Mouse (Mus musculus) embryonic stem cell, embryonic (primary cell): ENCODE data around the gene Actrt3.
"Not testable (repeated sequence)": the region's sequence is repeated elsewhere in the genome, so short reads cannot be mapped to it uniquely, and the experiment has no call there.

ENCODE experiments used
- CTCF ChIA-PET, 4 experiments: fragments of 300-600 bp in 2 of 4; fragments of 350-600 bp in 2 of 4; sonication (Branson Sonifier 250); formaldehyde crosslinking; loops; one replicate each; lab custom pipeline; 2022; ENCODE audit warnings: inconsistent platforms in 2 of 4; lab: Charles Lee
- POLR2A ChIA-PET, 4 experiments: fragments of 300-600 bp in 2 of 4; fragments of 350-600 bp in 2 of 4; sonication (Branson Sonifier 250); formaldehyde crosslinking; loops; one replicate each; lab custom pipeline; 2022; ENCODE audit warnings: antibody characterized with exemption in 4 of 4, inconsistent platforms in 1 of 4; lab: Charles Lee

Gene Actrt3

GRCm38 (mm10) chr3:30600717-30601116, 978 bp upstream of the Actrt3 start:
- POLR2A ChIA-PET = interaction anchor here in 3 of 4 experiments (0.6 to 6.6 kb wide), 12 partner anchors 9 to 403 kb away, joined by 3 to 80 read pairs (median 22); partner anchors contain the start of gene Lrrc34 (in 2 of the 3)
- CTCF ChIA-PET = no interaction called here

- CTCF ChIA-PET = no interaction called here
- POLR2A ChIA-PET = interaction anchor here in 2 of 4 experiments (0.6 to 1.4 kb wide), 3 partner anchors 43 to 127 kb away, joined by 3 to 4 read pairs (median 4); no protein-coding TSS in a partner anchor
Measured at GRCm38 (mm10) chr3:30597271-30597670, 2.5 kb downstream of the Actrt3 start.

GRCm38 (mm10) chr3:30595111-30595832, 4.5 kb downstream of the Actrt3 start:
- ChIA-PET POLR2A (interaction anchor here (0.7 to 2.6 kb wide), 13 partner anchors 8 to 130 kb away, joined by 3 to 9 read pairs (median 3); partner anchors contain the start of gene Lrrc34 (in 4 of the 4)), CTCF (interaction anchor here (0.5 to 4.3 kb wide), 6 partner anchors 39 to 136 kb away, joined by 3 to 35 read pairs (median 4); no protein-coding TSS in a partner anchor)

GRCm38 (mm10) chr3:30593719-30594485, 5.8 kb downstream of the Actrt3 start:
- POLR2A ChIA-PET = interaction anchor here in 3 of 4 experiments (0.8 to 2.5 kb wide), 8 partner anchors 8 to 199 kb away, joined by 3 to 10 read pairs (median 4); partner anchors contain the start of genes Mynn (in 1 of the 3) and Sec62 (in 1 of the 3)
- CTCF ChIA-PET = interaction anchor here (0.6 to 4.3 kb wide), 10 partner anchors 9 to 510 kb away, joined by 3 to 35 read pairs (median 5); no protein-coding TSS in a partner anchor

- CTCF ChIA-PET = interaction anchor here (0.6 to 4.3 kb wide), 41 partner anchors 10 to 546 kb away, joined by 3 to 35 read pairs (median 4); partner anchors contain the start of genes Mynn (in 2 of the 4) and Lrrc34 (in 1 of the 4)
- POLR2A ChIA-PET = interaction anchor here (0.6 to 2.3 kb wide), 21 partner anchors 9 to 555 kb away, joined by 3 to 12 read pairs (median 4); partner anchors contain the start of genes Mynn (in 2 of the 4), Lrrc31 (in 1 of the 4), Lrrc34 (in 1 of the 4) and Sec62 (in 1 of the 4)
Measured at GRCm38 (mm10) chr3:30592418-30592853, 7.3 kb downstream of the Actrt3 start.

GRCm38 (mm10) chr3:30588865-30589264, 10.9 kb downstream of the Actrt3 start:
- POLR2A ChIA-PET = no interaction called here
- CTCF ChIA-PET = interaction anchor here in 1 of 4 experiments (0.7 to 0.9 kb wide), 2 partner anchors 229 to 574 kb away, joined by 3 to 4 read pairs; no protein-coding TSS in a partner anchor

GRCm38 (mm10) chr3:30573549-30573948, 26.2 kb downstream of the Actrt3 start:
- CTCF ChIA-PET = interaction anchor here in 1 of 4 experiments (0.8 kb wide), 1 partner anchor 19 kb away, joined by 3 read pairs; no protein-coding TSS in a partner anchor
- POLR2A ChIA-PET = interaction anchor here in 2 of 4 experiments (0.6 to 1.2 kb wide), 6 partner anchors 22 to 220 kb away, joined by 3 to 9 read pairs (median 4); partner anchors contain the start of gene Sec62 (in 1 of the 2)

- POLR2A ChIA-PET, CTCF ChIA-PET: not testable (repeated sequence)
Measured at GRCm38 (mm10) chr3:30566333-30566732, 33.4 kb downstream of the Actrt3 start.

- CTCF ChIA-PET = interaction anchor here in 2 of 4 experiments (0.6 to 0.7 kb wide), 2 partner anchors 41 to 46 kb away, joined by 3 to 4 read pairs; no protein-coding TSS in a partner anchor
Measured at GRCm38 (mm10) chr3:30560677-30561314, 38.9 kb downstream of the Actrt3 start.

GRCm38 (mm10) chr3:30553741-30554140, 46.0 kb downstream of the Actrt3 start:
- CTCF ChIA-PET = interaction anchor here in 1 of 4 experiments (0.7 kb wide), 1 partner anchor 34 kb away, joined by 3 read pairs; no protein-coding TSS in a partner anchor

More at GRCm38 (mm10) chr3:30560677-30561314, 38.9 kb downstream of the Actrt3 start:
- POLR2A ChIA-PET = no interaction called here

GRCm38 (mm10) chr3:30550218-30550617, 49.5 kb downstream of the Actrt3 start:
- CTCF ChIA-PET = interaction anchor here in 2 of 4 experiments (1.2 to 1.4 kb wide), 3 partner anchors 29 to 175 kb away, joined by 3 read pairs; no protein-coding TSS in a partner anchor
- POLR2A ChIA-PET = no interaction called here

More at GRCm38 (mm10) chr3:30553741-30554140, 46.0 kb downstream of the Actrt3 start:
- POLR2A ChIA-PET = interaction anchor here in 1 of 4 experiments (0.5 kb wide), 1 partner anchor 848 kb away, joined by 3 read pairs; no protein-coding TSS in a partner anchor

GRCm38 (mm10) chr3:30548928-30549327, 50.8 kb downstream of the Actrt3 start:
- POLR2A ChIA-PET = no interaction called here
- CTCF ChIA-PET = no interaction called here

- ChIA-PET CTCF (interaction anchor here in 1 of 4 experiments (0.6 kb wide), 1 partner anchor 527 kb away, joined by 3 read pairs; no protein-coding TSS in a partner anchor), POLR2A (interaction anchor here in 2 of 4 experiments (0.6 to 1.1 kb wide), 2 partner anchors 78 to 190 kb away, joined by 3 to 7 read pairs; no protein-coding TSS in a partner anchor)
Measured at GRCm38 (mm10) chr3:30547908-30548307, 51.8 kb downstream of the Actrt3 start, which contains the start of gene Mecom. Gene Mecom (minus strand): TSS chr3:30548008.
